Mouse (Mus musculus) heart, adult 11 months (tissue): Measurements from ENCODE around the gene Gli3.

Experiments
- DNase-seq: peaks from one replicate; pipeline ENCODE4 v3.0.0; 2022

The Gli3 gene

GRCm38 (mm10) chr13:15556646-15557098 is 93.6 kb downstream of the Gli3 start:
- peak; percentile 60 for DNase-seq

- peak; percentile 33 for DNase-seq
Observed at GRCm38 (mm10) chr13:15561441-15561840, 98.4 kb downstream of the Gli3 start.

GRCm38 (mm10) chr13:15570908-15571568 is 108.0 kb downstream of the Gli3 start:
- peak; percentile 87 for DNase-seq

GRCm38 (mm10) chr13:15577133-15577917 is 114.3 kb downstream of the Gli3 start:
- DNase-seq = peak; percentile 53

GRCm38 (mm10) chr13:15580458-15580857 is 117.4 kb downstream of the Gli3 start:
- peak; percentile 57 for DNase-seq

GRCm38 (mm10) chr13:15585941-15586340 is 122.9 kb downstream of the Gli3 start:
- DNase-seq = no peak

- peak; percentile 91 for DNase-seq
Observed at GRCm38 (mm10) chr13:15588278-15589272, 125.5 kb downstream of the Gli3 start.

- no peak for DNase-seq
Observed at GRCm38 (mm10) chr13:15590326-15590933, 127.4 kb downstream of the Gli3 start.

GRCm38 (mm10) chr13:15596667-15597066 is 133.6 kb downstream of the Gli3 start:
- DNase-seq = no peak

GRCm38 (mm10) chr13:15599741-15600140 is 136.7 kb downstream of the Gli3 start:
- peak; percentile 56 for DNase-seq

GRCm38 (mm10) chr13:15602161-15602560 is 139.1 kb downstream of the Gli3 start:
- peak; percentile 37 for DNase-seq

- DNase-seq = peak; percentile 81
Observed at GRCm38 (mm10) chr13:15602677-15603221, 139.7 kb downstream of the Gli3 start.

- peak; percentile 84 for DNase-seq
Observed at GRCm38 (mm10) chr13:15604074-15604473, 141.0 kb downstream of the Gli3 start.

GRCm38 (mm10) chr13:15617423-15617822 is 154.4 kb downstream of the Gli3 start:
- peak; percentile 5 for DNase-seq

GRCm38 (mm10) chr13:15618051-15618692 is 155.1 kb downstream of the Gli3 start:
- DNase-seq = no peak

GRCm38 (mm10) chr13:15621009-15621408 is 158.0 kb downstream of the Gli3 start:
- peak; percentile 51 for DNase-seq

- peak; percentile 30 for DNase-seq
Observed at GRCm38 (mm10) chr13:15624490-15625353, 161.7 kb downstream of the Gli3 start.

GRCm38 (mm10) chr13:15641548-15641947 is 178.5 kb downstream of the Gli3 start:
- DNase-seq = no peak

GRCm38 (mm10) chr13:15660502-15660901 is 197.5 kb downstream of the Gli3 start:
- peak; percentile 84 for DNase-seq

GRCm38 (mm10) chr13:15662375-15662774 is 199.3 kb downstream of the Gli3 start:
- DNase-seq = peak; percentile 67
